Mouse (Mus musculus) cerebral cortex, adult 2 months (tissue): ENCODE results near the gene Stx4a.

Source experiments
- WGBS: fragments of 180-500 bp; shearing (Covaris S2); methylation state at CpG from one replicate; pipeline ENCODE4 v1.1.7; 2018; 5-methylcytosine and 5-hydroxymethylcytosine counted together

The Stx4a gene

DNA sequence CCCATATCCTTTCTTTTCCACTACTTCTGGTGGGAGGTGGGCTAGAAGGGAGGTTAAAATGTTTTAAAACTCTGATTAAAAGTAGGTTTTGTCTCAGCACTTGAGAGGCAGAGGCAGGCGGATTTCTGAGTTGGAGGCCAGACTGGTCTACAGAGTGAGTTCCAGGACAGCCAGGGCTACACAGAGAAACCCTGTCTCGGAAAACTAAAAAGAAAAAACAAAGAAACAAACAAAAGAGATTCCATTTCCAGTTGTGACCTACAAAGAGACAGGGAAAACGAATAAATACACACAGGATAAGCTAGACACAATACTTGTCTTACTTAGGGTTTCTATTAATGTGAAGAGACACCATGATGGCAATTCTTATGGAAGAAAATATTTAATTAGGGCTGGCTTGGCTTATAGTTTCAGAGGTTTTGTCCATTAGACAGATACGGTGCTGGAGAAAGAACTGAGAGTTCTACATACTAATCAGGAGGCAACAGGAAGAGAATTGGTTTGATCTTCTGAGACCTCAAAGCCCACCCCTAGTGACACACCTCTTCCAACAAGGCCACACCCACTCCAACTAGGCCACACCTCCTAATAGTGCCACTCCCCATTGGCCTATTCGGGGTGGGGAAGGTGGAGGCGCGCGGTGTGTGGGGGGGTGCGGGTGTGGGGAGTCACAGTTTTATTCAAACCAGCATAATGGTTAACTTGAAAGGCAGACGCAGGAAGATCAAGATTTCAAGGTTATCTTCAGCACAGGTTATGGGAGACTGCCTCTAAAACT, 74.3 kb downstream of the Stx4a start:
- 39% methylated on average over 10 of the region's 10 CpGs for WGBS
